Mouse (Mus musculus) forebrain, embryonic 16.5 days (tissue): ENCODE measurements at regions not wholly inside any gene's neighbourhood (a gene's known extent, or its start where the extent isn't known, plus 50 kb on each side); places are given as distances from the start of the nearest gene placed in this dataset.
A peak's percentile ranks its signal among the peaks of the same experiment; 100 is the strongest.

Experiments
- ATAC-seq: fragments of 200-750 bp; cut with Nextera tagmentation; 2 replicates; pipeline ENCODE4 v1.8.0; 2017; ENCODE audit warnings: mild to moderate bottlenecking, moderate library complexity
- H3K27ac ChIP-seq: fragments of 300-500 bp; sonication (generic); 2 replicates; pipeline ENCODE4 v1.5.1; 2014; ENCODE audit warnings: low read length, control low read depth
- H3K27me3 ChIP-seq: fragments of 300-500 bp; sonication (generic); replicated peaks from 2 replicates; pipeline ENCODE4 v1.6.1; 2014; ENCODE audit warnings: low read length; ENCODE audit not compliant: control insufficient read depth, insufficient read depth
- H3K36me3 ChIP-seq: fragments of 300-500 bp; sonication (generic); 2 replicates; pipeline ENCODE4 v1.6.1; 2014; ENCODE audit not compliant: control insufficient read depth, insufficient read depth
- H3K4me1 ChIP-seq: fragments of 300-500 bp; sonication (generic); replicated peaks from 2 replicates; pipeline ENCODE4 v1.6.1; 2014; ENCODE audit warnings: low read length; ENCODE audit not compliant: control insufficient read depth, insufficient read depth
- H3K4me2 ChIP-seq: fragments of 300-500 bp; sonication (generic); 2 replicates; pipeline ENCODE4 v1.6.1; 2014; ENCODE audit warnings: mild to moderate bottlenecking, low read length, control low read depth
- H3K4me3 ChIP-seq: fragments of 300-500 bp; sonication (generic); replicated peaks from 2 replicates; pipeline ENCODE4 v1.5.1; 2014; ENCODE audit warnings: mild to moderate bottlenecking, low read length, control low read depth
- H3K9ac ChIP-seq: fragments of 300-500 bp; sonication (generic); replicated peaks from 2 replicates; pipeline ENCODE4 v1.6.1; 2014; ENCODE audit warnings: low read depth, low read length, control low read depth
- H3K9me3 ChIP-seq: fragments of 300-500 bp; sonication (generic); 2 replicates; pipeline ENCODE4 v1.6.1; 2016; ENCODE audit warnings: low read length; ENCODE audit not compliant: control insufficient read depth
- WGBS: fragments of 180-500 bp; shearing (Covaris S2); extraction: QIAGEN DNeasy Blood & Tissue Kit; methylation state at CpG from one replicate; pipeline ENCODE4 v1.1.7; 2014; 5-methylcytosine and 5-hydroxymethylcytosine counted together

DNA sequence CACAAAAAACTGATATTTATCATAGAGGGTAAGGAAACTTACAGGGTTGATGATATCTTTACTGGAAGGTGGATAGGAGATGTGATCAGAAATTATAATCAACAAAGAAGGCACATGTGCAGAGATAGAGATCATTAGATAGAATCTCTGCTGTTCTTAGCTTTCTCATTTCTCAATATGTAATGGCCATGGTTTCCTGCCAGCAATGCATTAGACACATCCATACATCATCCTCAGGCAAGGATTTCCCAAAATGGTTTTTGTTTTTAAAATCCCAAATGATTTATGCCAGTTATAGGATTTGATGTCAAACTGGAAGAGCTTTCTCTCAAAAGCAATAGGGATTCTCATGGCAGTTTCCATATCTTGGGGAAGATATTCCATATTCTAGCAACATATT lies 52.0 kb upstream of the C030005K15Rik start:
- H3K27me3 ChIP-seq = no peaks in the 10 kb centered on the region
- H3K4me3 ChIP-seq = no peak overlapping the region
- H3K9me3 ChIP-seq = no peaks in the 10 kb centered on the region
- ATAC-seq = no peak
- H3K4me2 ChIP-seq = no peak overlapping the region
- no peak overlapping the region for H3K9ac ChIP-seq
- H3K27ac ChIP-seq = no peak overlapping the region
- H3K36me3 ChIP-seq = no peaks in the 10 kb centered on the region
- no peaks in the 10 kb centered on the region for H3K4me1 ChIP-seq

DNA sequence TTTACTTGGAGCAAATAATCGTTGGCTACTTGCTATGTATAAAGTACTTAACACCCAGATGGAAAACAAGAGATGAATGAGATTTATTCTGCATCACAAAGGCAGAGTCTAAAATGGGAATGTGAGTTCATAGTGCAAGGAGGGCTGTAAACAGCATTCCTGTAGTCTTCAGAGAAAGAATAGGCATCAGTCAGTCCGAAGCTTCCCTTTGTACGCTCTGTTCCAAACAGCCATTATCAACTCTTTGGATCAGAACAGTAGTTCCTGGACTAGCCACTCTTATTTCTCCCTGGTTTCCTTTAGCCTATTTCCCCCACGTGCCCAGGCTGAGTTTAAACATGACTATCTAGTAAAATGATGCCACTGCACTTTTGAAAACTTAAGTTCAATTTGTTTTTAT lies 52.8 kb upstream of the C030005K15Rik start:
- Histone ChIP-seq H3K4me1 (no peaks in the 10 kb centered on the region), H3K9ac (no peak overlapping the region), H3K36me3 (no peaks in the 10 kb centered on the region), H3K4me3 (no peak overlapping the region), H3K27me3 (no peaks in the 10 kb centered on the region), H3K4me2 (no peak overlapping the region), H3K9me3 (no peaks in the 10 kb centered on the region), H3K27ac (no peak overlapping the region)
- no peak for ATAC-seq
- WGBS = 45% methylated on average over 4 of the region's 4 CpGs

DNA sequence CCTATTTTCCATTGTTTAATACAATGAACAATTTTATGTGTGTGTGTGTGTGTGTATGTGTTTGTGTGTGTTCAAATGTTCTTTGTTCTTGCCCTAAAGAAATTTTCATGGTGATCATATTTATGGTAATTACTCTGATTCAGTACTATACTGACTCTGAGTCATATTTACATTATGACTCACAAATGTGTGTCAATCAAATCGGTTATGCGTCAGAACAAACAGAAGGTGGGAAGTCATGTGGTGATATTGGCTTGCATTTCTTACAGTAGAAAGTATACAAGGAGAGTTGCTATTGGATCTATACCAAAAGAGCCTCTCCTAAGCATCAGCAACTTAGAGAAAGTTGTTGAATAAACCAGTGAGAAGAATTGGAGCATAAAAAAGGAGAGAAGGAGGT lies 67.2 kb upstream of the C030005K15Rik start:
- no peaks in the 10 kb centered on the region for H3K9me3 ChIP-seq
- no peaks in the 10 kb centered on the region for H3K4me1 ChIP-seq
- H3K36me3 ChIP-seq = no peaks in the 10 kb centered on the region
- ATAC-seq = no peak
- H3K27me3 ChIP-seq = no peaks in the 10 kb centered on the region
- H3K27ac ChIP-seq = no peak overlapping the region
- H3K4me2 ChIP-seq = no peak overlapping the region
- no peak overlapping the region for H3K4me3 ChIP-seq
- H3K9ac ChIP-seq = no peak overlapping the region
- WGBS = 81% methylated on average over 2 of the region's 2 CpGs

DNA sequence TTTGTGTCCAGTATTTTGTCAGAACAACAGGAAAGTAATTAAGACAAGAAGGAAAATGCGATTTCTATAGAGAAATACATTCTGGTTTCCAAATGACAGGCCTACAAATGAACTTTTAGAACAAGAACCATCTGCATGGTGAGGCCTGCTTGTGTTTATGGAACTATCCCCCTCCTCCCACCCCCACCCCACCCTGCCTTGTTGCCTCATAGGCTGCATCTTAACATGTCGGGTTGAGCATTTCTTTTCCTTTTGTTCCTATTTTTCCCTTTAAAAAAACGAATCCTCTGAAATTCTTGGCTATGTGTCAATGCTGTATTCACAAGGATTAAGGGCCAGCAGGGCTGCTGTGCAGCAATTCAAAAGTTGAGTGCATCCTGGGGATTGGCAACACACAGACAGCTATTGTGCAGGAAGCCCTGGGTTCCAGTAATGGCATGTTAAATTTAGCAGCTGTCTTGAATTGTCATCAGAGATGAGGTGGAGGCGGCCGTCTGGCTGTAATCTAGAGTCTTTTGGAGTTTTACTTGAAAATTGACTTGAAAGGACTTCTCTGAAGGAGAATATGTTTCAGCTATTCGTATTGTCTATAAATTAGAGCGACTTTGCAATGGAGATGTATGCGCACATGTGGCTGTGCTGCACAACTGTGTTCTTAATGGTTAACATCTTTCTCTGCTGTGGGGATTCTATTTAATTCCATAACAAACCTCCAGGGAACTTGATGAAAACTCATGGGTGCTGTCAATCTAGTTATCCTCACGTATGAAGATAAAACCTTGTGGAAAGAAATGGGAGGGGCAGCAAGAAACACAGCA lies 75.1 kb upstream of the C030005K15Rik start:
- Histone ChIP-seq H3K4me1 (peaks cover 4% of the 10 kb centered on the region; the same call in 1 of the 2 replicates), H3K4me3 (no peak overlapping the region), H3K9ac (no peak overlapping the region), H3K9me3 (no peaks in the 10 kb centered on the region), H3K27me3 (no peaks in the 10 kb centered on the region), H3K36me3 (no peaks in the 10 kb centered on the region), H3K4me2 (no peak overlapping the region), H3K27ac (no peak overlapping the region)
- WGBS = 23% methylated on average over 9 of the region's 9 CpGs
- peak; percentile 59 for ATAC-seq

DNA sequence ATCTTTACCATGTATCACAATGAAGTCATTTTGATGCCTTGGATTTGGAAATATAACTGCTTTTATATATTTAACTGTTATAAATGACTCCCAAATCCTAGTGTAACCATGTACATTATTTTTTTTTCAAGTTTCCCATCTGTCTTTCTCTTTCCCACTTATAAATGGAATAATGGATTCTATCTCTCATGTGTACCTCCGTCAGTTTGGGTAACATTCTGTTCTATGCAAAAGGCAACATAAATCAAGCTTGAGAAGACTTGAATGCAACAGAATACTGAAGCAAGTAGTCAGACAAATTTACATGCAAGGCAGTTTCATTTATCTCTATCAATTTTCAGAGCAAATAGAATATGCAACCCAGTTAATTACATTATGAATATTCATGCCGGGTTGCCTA lies 81.4 kb upstream of the C030005K15Rik start:
- H3K4me2 ChIP-seq = no peak overlapping the region
- no peak overlapping the region for H3K27ac ChIP-seq
- no peaks in the 10 kb centered on the region for H3K27me3 ChIP-seq
- H3K4me3 ChIP-seq = no peak overlapping the region
- WGBS = 55% methylated on average over 2 of the region's 2 CpGs
- peak; percentile 61 for ATAC-seq
- H3K9ac ChIP-seq = no peak overlapping the region
- no peaks in the 10 kb centered on the region for H3K9me3 ChIP-seq
- H3K4me1 ChIP-seq = 0 out of 2 replicates have a peak, but pooled peaks cover 3% of the 10 kb centered on the region
- H3K36me3 ChIP-seq = no peaks in the 10 kb centered on the region

DNA sequence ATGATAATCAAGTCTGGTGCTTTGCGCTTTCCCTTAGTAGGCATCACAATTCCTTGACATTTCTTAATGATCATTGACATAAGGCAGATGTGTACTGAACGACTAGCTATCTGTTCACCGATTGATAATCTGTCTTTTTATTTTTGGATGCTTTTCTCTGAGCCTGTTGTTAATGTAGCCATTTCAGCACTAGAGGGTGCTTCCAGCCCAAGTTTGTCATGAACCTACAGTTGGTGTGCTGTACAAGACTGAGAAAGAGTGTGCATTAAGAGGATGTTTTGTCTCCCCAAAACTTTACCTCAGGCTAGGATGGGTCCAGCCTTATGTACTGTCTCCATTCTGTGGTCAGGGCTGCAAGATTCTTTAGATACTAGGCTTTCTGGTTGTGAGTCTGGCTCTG lies 116.0 kb upstream of the C030005K15Rik start:
- 89% methylated on average over 3 of the region's 3 CpGs for WGBS
- H3K9ac ChIP-seq = no peak overlapping the region
- ATAC-seq = no peak

DNA sequence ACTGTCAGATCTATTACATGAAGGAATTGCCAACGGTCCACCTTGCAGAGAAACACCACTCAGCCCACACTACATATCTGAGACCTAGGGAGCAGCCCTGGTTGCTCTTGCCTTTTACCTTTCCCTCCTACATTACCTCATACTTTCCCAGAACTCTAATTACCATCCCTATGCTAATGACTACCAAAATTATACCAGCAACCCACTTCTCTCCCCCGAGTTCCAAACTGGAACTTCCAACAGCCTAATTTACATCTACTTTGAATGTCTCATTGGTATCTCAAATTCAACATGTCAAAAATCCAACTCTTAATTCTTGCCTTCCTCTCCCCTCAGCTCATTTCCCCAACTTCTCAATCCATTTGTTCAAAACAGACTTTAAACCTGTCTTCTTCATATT lies 124.9 kb upstream of the C030005K15Rik start:
- ATAC-seq = no peak
- Histone ChIP-seq H3K36me3 (no peaks in the 10 kb centered on the region), H3K9ac (no peak overlapping the region), H3K27me3 (no peaks in the 10 kb centered on the region), H3K4me1 (no peaks in the 10 kb centered on the region), H3K4me2 (no peak overlapping the region), H3K27ac (no peak overlapping the region), H3K9me3 (no peaks in the 10 kb centered on the region), H3K4me3 (no peak overlapping the region)
- 69% methylated on average over 2 of the region's 2 CpGs for WGBS

More for the DNA sequence above, 116.0 kb upstream of the C030005K15Rik start:
- Histone ChIP-seq H3K4me1 (no peaks in the 10 kb centered on the region), H3K9me3 (no peaks in the 10 kb centered on the region), H3K4me2 (no peak overlapping the region), H3K27ac (no peak overlapping the region), H3K36me3 (no peaks in the 10 kb centered on the region), H3K4me3 (no peak overlapping the region), H3K27me3 (no peaks in the 10 kb centered on the region)

DNA sequence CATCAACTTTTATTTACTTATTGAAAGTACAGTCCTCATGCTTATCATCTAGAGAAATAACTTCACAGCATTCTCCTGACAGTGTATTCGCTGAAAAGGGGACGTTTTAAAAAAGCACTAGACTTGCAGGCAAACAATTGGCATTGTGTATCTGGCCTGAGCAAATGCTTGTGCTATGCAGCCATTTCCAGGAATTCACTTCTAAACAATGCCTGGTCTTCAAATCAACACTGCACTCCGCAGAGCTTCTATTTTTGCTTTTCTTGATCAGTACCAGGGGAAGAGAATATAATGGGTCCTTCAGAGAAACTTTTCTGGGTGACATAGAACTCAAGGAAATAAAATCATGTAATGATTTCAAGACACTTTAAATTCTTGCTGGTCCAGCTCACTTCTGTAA lies 150.5 kb upstream of the C030005K15Rik start:
- no peaks in the 10 kb centered on the region for H3K27me3 ChIP-seq
- H3K9me3 ChIP-seq = no peaks in the 10 kb centered on the region
- no peak overlapping the region for H3K9ac ChIP-seq
- H3K27ac ChIP-seq = no peak overlapping the region
- WGBS = 53% methylated on average over 3 of the region's 3 CpGs
- no peak overlapping the region for H3K4me2 ChIP-seq
- ATAC-seq = no peak
- H3K36me3 ChIP-seq = no peaks in the 10 kb centered on the region
- no peaks in the 10 kb centered on the region for H3K4me1 ChIP-seq
- no peak overlapping the region for H3K4me3 ChIP-seq

DNA sequence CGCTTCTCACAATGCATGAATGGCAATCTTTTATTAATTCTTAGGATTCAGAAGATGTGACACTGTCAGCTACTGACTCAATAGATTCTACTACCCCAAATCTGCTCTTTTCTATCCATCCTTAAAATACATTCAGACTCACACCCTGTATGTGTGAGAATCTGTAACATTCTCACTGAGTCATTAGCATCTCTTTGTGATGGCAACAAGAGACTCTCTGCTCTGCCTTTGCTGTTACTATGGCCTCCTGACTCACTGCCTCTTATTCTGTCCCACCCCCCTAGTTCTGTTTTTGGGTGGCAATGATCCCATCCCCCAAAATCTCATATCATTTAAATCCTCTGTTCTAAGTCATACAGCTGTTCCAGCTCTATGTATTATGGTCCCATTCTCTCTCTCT lies 159.5 kb upstream of the C030005K15Rik start:
- ATAC-seq = no peak
- H3K4me2 ChIP-seq = no peak overlapping the region
- WGBS = 88% methylated on average over 1 of the region's 1 CpGs

DNA sequence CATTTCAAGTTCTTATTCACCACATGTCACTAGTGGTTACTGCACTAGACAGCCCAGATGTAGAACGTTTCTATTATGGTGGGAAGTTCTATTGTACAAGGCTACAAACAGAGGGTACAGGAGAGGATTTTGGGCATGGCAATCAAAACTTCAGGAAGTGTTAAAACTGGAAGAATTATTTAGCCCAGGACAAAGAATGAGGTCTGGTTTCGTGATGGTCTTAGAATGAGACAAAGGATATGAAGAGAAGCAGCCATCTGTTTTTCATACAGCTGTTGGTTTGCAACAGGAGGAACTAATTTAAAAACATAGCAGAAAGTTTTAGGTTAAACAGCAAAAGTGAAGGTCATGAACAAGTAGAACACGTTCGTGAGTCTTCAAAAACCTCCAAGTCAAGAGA lies 179.2 kb upstream of the C030005K15Rik start:
- H3K27ac ChIP-seq = no peak overlapping the region

More for the DNA sequence above, 159.5 kb upstream of the C030005K15Rik start:
- Histone ChIP-seq H3K36me3 (no peaks in the 10 kb centered on the region), H3K4me1 (no peaks in the 10 kb centered on the region), H3K27ac (no peak overlapping the region), H3K9ac (no peak overlapping the region), H3K4me3 (no peak overlapping the region), H3K27me3 (no peaks in the 10 kb centered on the region), H3K9me3 (no peaks in the 10 kb centered on the region)

More for the DNA sequence above, 179.2 kb upstream of the C030005K15Rik start:
- Histone ChIP-seq H3K36me3 (no peaks in the 10 kb centered on the region), H3K9ac (no peak overlapping the region), H3K4me3 (no peak overlapping the region), H3K27me3 (no peaks in the 10 kb centered on the region), H3K4me2 (no peak overlapping the region), H3K9me3 (no peaks in the 10 kb centered on the region), H3K4me1 (no peaks in the 10 kb centered on the region)
- WGBS = 67% methylated on average over 4 of the region's 4 CpGs
- no peak for ATAC-seq
